Mouse (Mus musculus) cortical plate, adult 2 months (tissue): ENCODE measurements at regions not wholly inside any gene's neighbourhood (a gene's known extent, or its start where the extent isn't known, plus 50 kb on each side); places are given as distances from the start of the nearest gene placed in this dataset.

Experiments used
- CTCF ChIP-seq: fragments of 200-500 bp; IDR thresholded peaks from 2 replicates; pipeline ENCODE4 v1.5.1; 2011; ENCODE audit warnings: mild to moderate bottlenecking, control low read depth, low read length; ENCODE audit not compliant: insufficient read depth; ENCODE audit errors: extremely low read depth
- POLR2A ChIP-seq: fragments of 200-500 bp; IDR thresholded peaks from 2 replicates; pipeline ENCODE4 v1.6.1; 2011; ENCODE audit warnings: mild to moderate bottlenecking, low read length, control low read depth; ENCODE audit not compliant: insufficient read depth; ENCODE audit errors: extremely low read depth

GRCm38 (mm10) chr13:103676831-103677230 lies 97.6 kb downstream of the Srek1 start:
- no peak for TF ChIP-seq CTCF
- no peak for TF ChIP-seq POLR2A
